26 mouse cellular contexts compared by ENCODE assay signal in the genomic region with DNA sequence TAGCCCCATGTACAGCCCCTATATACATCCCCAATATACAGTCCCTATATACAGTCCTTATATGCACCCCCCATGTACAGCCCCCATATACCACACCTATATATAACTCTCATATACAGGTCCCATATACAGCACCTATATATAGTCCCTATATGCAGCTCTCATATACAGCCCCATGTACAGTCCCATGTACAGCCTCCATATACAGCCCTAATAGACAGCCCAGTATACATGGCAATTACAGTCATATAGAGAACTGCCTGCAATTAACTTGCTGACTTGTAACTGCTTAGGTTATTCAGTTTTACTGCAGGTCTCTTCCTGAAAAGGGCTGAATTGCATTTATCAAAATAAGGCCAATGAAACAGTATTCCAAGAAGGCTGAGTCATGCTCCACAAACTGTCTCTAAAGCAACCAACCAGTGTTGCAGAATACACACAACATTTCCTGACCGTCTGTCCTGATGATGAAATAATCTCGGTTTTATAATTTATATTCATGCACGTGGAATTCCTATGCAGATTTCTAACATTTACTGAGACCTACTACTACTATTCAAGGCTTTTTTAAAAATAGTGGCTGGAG. TPM values are rescaled to one million over a fixed set of nuclear protein-coding genes. Genes with fewer than 3 reads are reported as not detected.
DNase-seq lines count a peak whose midpoint lies in the region; ATAC-seq and TF ChIP-seq lines count a peak whose summit lies in the region.
"Had no signal": no experiment of that assay in that cellular context is flagged by ENCODE, and none has a peak within 500 bp of the region (broad histone marks: within the 10 kb centered on the region; RNA-seq: fewer than 3 reads in every experiment).

No protein-coding gene starts in this region.

- no peaks in the 10 kb centered on the region for H3K36me3 ChIP-seq in forebrain, embryonic 12.5 days (replicated peaks)
- H3K36me3 ChIP-seq in forebrain, postnatal 0 days (ENCODE audit: insufficient read depth): no peaks in the 10 kb centered on the region
- no peaks in the 10 kb centered on the region for H3K36me3 ChIP-seq in midbrain, embryonic 14.5 days (ENCODE audit: control insufficient read depth, insufficient read depth, low read length)
- no peaks in the 10 kb centered on the region for H3K36me3 ChIP-seq in midbrain, embryonic 15.5 days (replicated peaks)
- H3K36me3 ChIP-seq: heart, embryonic 12.5 days; hindbrain, embryonic 15.5 days; midbrain, embryonic 13.5 days; stomach, embryonic 15.5 days had no signal

- no peak for TF ChIP-seq CTCF in forebrain, postnatal 0 days (IDR thresholded peaks at IDR 0.05; ENCODE audit: low read depth)

- H3K27ac ChIP-seq in forebrain, embryonic 12.5 days: no peak overlapping the region
- H3K27ac ChIP-seq in forebrain, postnatal 0 days (ENCODE audit: low read depth, low read length): no peak overlapping the region
- no peak overlapping the region for H3K27ac ChIP-seq in midbrain, embryonic 14.5 days (replicated peaks; ENCODE audit: low read depth, low read length)
- no peak overlapping the region for H3K27ac ChIP-seq in midbrain, embryonic 15.5 days
- H3K27ac ChIP-seq: hindbrain, embryonic 15.5 days; midbrain, embryonic 13.5 days; stomach, embryonic 15.5 days had no signal

- no peak overlapping the region for H3K4me3 ChIP-seq in forebrain, embryonic 12.5 days (replicated peaks)
- H3K4me3 ChIP-seq in forebrain, postnatal 0 days (ENCODE audit: low read depth, low read length): no peak overlapping the region
- no peak overlapping the region for H3K4me3 ChIP-seq in midbrain, embryonic 14.5 days (replicated peaks; ENCODE audit: low read depth, low read length)
- H3K4me3 ChIP-seq in midbrain, embryonic 15.5 days: no peak overlapping the region
- H3K4me3 ChIP-seq: heart, embryonic 12.5 days; hindbrain, embryonic 15.5 days; midbrain, embryonic 13.5 days; stomach, embryonic 15.5 days had no signal

- no peaks in the 10 kb centered on the region for H3K4me1 ChIP-seq in forebrain, embryonic 12.5 days
- H3K4me1 ChIP-seq in forebrain, postnatal 0 days (ENCODE audit: insufficient read depth): no peaks in the 10 kb centered on the region
- no peaks in the 10 kb centered on the region for H3K4me1 ChIP-seq in midbrain, embryonic 14.5 days (ENCODE audit: control insufficient read depth, insufficient read depth, low read length)
- H3K4me1 ChIP-seq in midbrain, embryonic 15.5 days: no peaks in the 10 kb centered on the region
- H3K4me1 ChIP-seq: heart, embryonic 12.5 days; hindbrain, embryonic 15.5 days; midbrain, embryonic 13.5 days; stomach, embryonic 15.5 days had no signal

- 91% methylated on average over 3 of the region's 3 CpGs for WGBS in forebrain, embryonic 12.5 days
- 90% methylated on average over 3 of the region's 3 CpGs for WGBS in forebrain, postnatal 0 days
- 90% methylated on average over 3 of the region's 3 CpGs for WGBS in midbrain, embryonic 14.5 days
- 94% methylated on average over 3 of the region's 3 CpGs for WGBS in midbrain, embryonic 15.5 days

- no peaks in the 10 kb centered on the region for H3K9me3 ChIP-seq in forebrain, embryonic 12.5 days
- 0 out of 2 replicates have a peak, but pooled peaks cover 4% of the 10 kb centered on the region for H3K9me3 ChIP-seq in forebrain, postnatal 0 days (ENCODE audit: low read length)
- no peaks in the 10 kb centered on the region for H3K9me3 ChIP-seq in midbrain, embryonic 14.5 days (ENCODE audit: control insufficient read depth, low read length)
- H3K9me3 ChIP-seq in midbrain, embryonic 15.5 days: no peaks in the 10 kb centered on the region
- H3K9me3 ChIP-seq: heart, embryonic 12.5 days; hindbrain, embryonic 15.5 days; midbrain, embryonic 13.5 days; stomach, embryonic 15.5 days had no signal

- no peak overlapping the region for H3K4me2 ChIP-seq in forebrain, embryonic 12.5 days
- H3K4me2 ChIP-seq in forebrain, postnatal 0 days (ENCODE audit: low read depth): no peak overlapping the region
- no peak overlapping the region for H3K4me2 ChIP-seq in midbrain, embryonic 14.5 days (ENCODE audit: low read length)
- no peak overlapping the region for H3K4me2 ChIP-seq in midbrain, embryonic 15.5 days
- H3K4me2 ChIP-seq: heart, embryonic 12.5 days; hindbrain, embryonic 15.5 days; midbrain, embryonic 13.5 days; stomach, embryonic 15.5 days had no signal

- ATAC-seq in forebrain, embryonic 12.5 days (ENCODE audit: low FRiP score): peak; percentile 9; the same call in 1 of the 2 replicates
- no peak for ATAC-seq in forebrain, postnatal 0 days
- peak; percentile 40; the same call in 1 of the 2 replicates for ATAC-seq in midbrain, embryonic 14.5 days (ENCODE audit: low FRiP score, low TSS enrichment)
- no peak for ATAC-seq in midbrain, embryonic 15.5 days (replicated peaks)
- peak; percentile 97 for ATAC-seq in granulocyte monocyte progenitor cell, adult 5-6 weeks (replicated peaks; ENCODE audit: poor library complexity, severe bottlenecking)
- ATAC-seq in megakaryocyte progenitor cell, adult 5-6 weeks (replicated peaks; ENCODE audit: poor library complexity): peak; percentile 95
- ATAC-seq: forebrain, embryonic 14.5 days; lung, postnatal 0 days; midbrain, embryonic 13.5 days had no signal

- no peaks in the 10 kb centered on the region for H3K27me3 ChIP-seq in forebrain, embryonic 12.5 days
- H3K27me3 ChIP-seq in forebrain, postnatal 0 days (ENCODE audit: insufficient read depth, low read length): no peaks in the 10 kb centered on the region
- no peaks in the 10 kb centered on the region for H3K27me3 ChIP-seq in midbrain, embryonic 14.5 days (ENCODE audit: control insufficient read depth, insufficient read depth, low read length)
- no peaks in the 10 kb centered on the region for H3K27me3 ChIP-seq in midbrain, embryonic 15.5 days (replicated peaks)
- H3K27me3 ChIP-seq: heart, embryonic 12.5 days; hindbrain, embryonic 15.5 days; midbrain, embryonic 13.5 days; stomach, embryonic 15.5 days had no signal

- H3K9ac ChIP-seq in forebrain, embryonic 12.5 days: no peak overlapping the region
- no peak overlapping the region for H3K9ac ChIP-seq in forebrain, postnatal 0 days
- H3K9ac ChIP-seq in midbrain, embryonic 14.5 days (replicated peaks; ENCODE audit: low read length): no peak overlapping the region
- H3K9ac ChIP-seq in midbrain, embryonic 15.5 days: no peak overlapping the region
- H3K9ac ChIP-seq: heart, embryonic 12.5 days; hindbrain, embryonic 15.5 days; midbrain, embryonic 13.5 days; stomach, embryonic 15.5 days had no signal

- DNase-seq in forebrain, postnatal 0 days: no peak
- no peak for DNase-seq in midbrain, embryonic 14.5 days
- DNase-seq in urinary bladder, adult 18-20 months (ENCODE audit: low spot score in 2 of 2): no peak
- DNase-seq in Muller cell, postnatal 12 days (ENCODE audit: inconsistent ontology term): no peak
- DNase-seq: adrenal gland, postnatal 25 days; cerebellum, adult 2 months; cerebellum, postnatal 36 days; gastrocnemius, postnatal 25 days; heart, postnatal 14 days; kidney, adult 18-20 months; kidney, postnatal 36 days; right cerebral cortex, postnatal 25 days had no signal

RNA-seq across cellular contexts. Expression of gene Prps1l1, which starts 13.1 kb away (rescaled TPM):
- not detected in 2 replicates for polyA plus RNA-seq in forebrain, embryonic 12.5 days (2016; fragmentation: Nextera tagmentation; extraction: Ambion mirVana)
- total RNA-seq in forebrain, postnatal 0 days (2014; rRNA removed): not detected in 2 replicates
- not detected in 2 replicates for polyA plus RNA-seq in forebrain, postnatal 0 days (2015; fragmentation: Nextera tagmentation; extraction: Ambion mirVana)
- not detected in 2 replicates for polyA plus RNA-seq in midbrain, embryonic 14.5 days (2014; fragmentation: Nextera tagmentation; extraction: Ambion mirVana)
- polyA plus RNA-seq in midbrain, embryonic 15.5 days (2015; fragmentation: Nextera tagmentation; extraction: Ambion mirVana): not detected in 2 replicates
- total RNA-seq in granulocyte monocyte progenitor cell, adult 5-6 weeks (2014; fragmentation: Nextera tagmentation): not detected in 2 replicates
- total RNA-seq in granulocyte monocyte progenitor cell, adult 5-6 weeks (2017): 0.05 and 0.95 TPM in 2 replicates
- 0.32 and 0.79 TPM in 2 replicates for total RNA-seq in megakaryocyte progenitor cell, adult 5-6 weeks (2015)
- total RNA-seq in megakaryocyte progenitor cell, adult 5-6 weeks (2017): 0.14 and 0.50 TPM in 2 replicates
- total RNA-seq: adrenal gland, postnatal 25 days; gastrocnemius, postnatal 25 days; heart, postnatal 14 days; left cerebral cortex, postnatal 25 days had no signal
- polyA plus RNA-seq: cerebellum, adult 2 months; embryonic facial prominence, embryonic 11.5 days; forebrain, embryonic 14.5 days; heart, embryonic 12.5 days; hindbrain, embryonic 15.5 days; limb, embryonic 14.5 days; liver, embryonic 16.5 days; lung, postnatal 0 days; stomach, embryonic 15.5 days had no signal

RNA-seq across cellular contexts. Expression of gene Snx13, which starts 49.3 kb away (rescaled TPM):
- 22.5 and 24.4 TPM in 2 replicates for polyA plus RNA-seq in forebrain, embryonic 12.5 days (2016; fragmentation: Nextera tagmentation; extraction: Ambion mirVana)
- total RNA-seq in forebrain, postnatal 0 days (2014; rRNA removed): 29.1 and 30.4 TPM in 2 replicates
- 15.9 and 25.4 TPM in 2 replicates for polyA plus RNA-seq in forebrain, postnatal 0 days (2015; fragmentation: Nextera tagmentation; extraction: Ambion mirVana)
- polyA plus RNA-seq in midbrain, embryonic 14.5 days (2014; fragmentation: Nextera tagmentation; extraction: Ambion mirVana): 27.8 and 34.5 TPM in 2 replicates
- polyA plus RNA-seq in midbrain, embryonic 15.5 days (2015; fragmentation: Nextera tagmentation; extraction: Ambion mirVana): 25.2 and 28.7 TPM in 2 replicates
- total RNA-seq in granulocyte monocyte progenitor cell, adult 5-6 weeks (2014; fragmentation: Nextera tagmentation): 14.4 and 15.6 TPM in 2 replicates
- 26.5 and 30.5 TPM in 2 replicates for total RNA-seq in granulocyte monocyte progenitor cell, adult 5-6 weeks (2017)
- 16.9 and 20.6 TPM in 2 replicates for total RNA-seq in megakaryocyte progenitor cell, adult 5-6 weeks (2015)
- 23.2 and 42.2 TPM in 2 replicates for total RNA-seq in megakaryocyte progenitor cell, adult 5-6 weeks (2017)

Comparison
In these comparisons a context has a peak if more than half of its experiments do, and no peak if none do; other contexts are left out.
1. ATAC-seq: peak in forebrain, embryonic 12.5 days (single experiment), midbrain, embryonic 14.5 days (single experiment), granulocyte monocyte progenitor cell, adult 5-6 weeks (single experiment) and megakaryocyte progenitor cell, adult 5-6 weeks (single experiment); none in forebrain, postnatal 0 days (single experiment) and midbrain, embryonic 15.5 days (single experiment).